Mouse (Mus musculus): ENCODE measurements around the gene Klf13.

- no peak for TF ChIP-seq POLR2A (IDR thresholded peaks at IDR 0.05; ENCODE audit: insufficient read length, low read depth)
- TF ChIP-seq MAX (IDR thresholded peaks at IDR 0.05; ENCODE audit: low read depth), result no peak
- TF ChIP-seq CEBPB (IDR thresholded peaks at IDR 0.05; ENCODE audit: insufficient read depth, poor library complexity, severe bottlenecking), result no peak
- TF ChIP-seq TCF12 (IDR thresholded peaks at IDR 0.05; ENCODE audit: insufficient read depth, poor library complexity, severe bottlenecking), result no peak
- TF ChIP-seq USF1 (IDR thresholded peaks at IDR 0.05; ENCODE audit: low read depth), result no peak
- TF ChIP-seq MYOD1 (IDR thresholded peaks at IDR 0.05; ENCODE audit: control insufficient read depth in 1 of 3, insufficient read length in 2 of 3, low read depth in 2 of 3), result no peak
- no peak for TF ChIP-seq POLR2AphosphoS2 (IDR thresholded peaks at IDR 0.05; ENCODE audit: insufficient read length, low read depth)
- no peak for TF ChIP-seq MYOG (IDR thresholded peaks at IDR 0.05; ENCODE audit: control insufficient read depth in 1 of 3, insufficient read depth in 1 of 3, insufficient read length in 2 of 3, low read depth in 2 of 3)
- no peak for TF ChIP-seq TCF3 (IDR thresholded peaks at IDR 0.05; ENCODE audit: insufficient read length, low read depth)
- no peak for TF ChIP-seq E2F4 (IDR thresholded peaks at IDR 0.05; ENCODE audit: insufficient read depth)
- TF ChIP-seq REST (IDR thresholded peaks at IDR 0.05; ENCODE audit: insufficient read depth, insufficient read length), result no peak
- no peak for TF ChIP-seq SRF (IDR thresholded peaks at IDR 0.05; ENCODE audit: control insufficient read depth, insufficient read length, low read depth)
Measured at GRCm38 (mm10) chr7:63984329-63984728, 45.6 kb upstream of the Klf13 start.

All from myocyte (in vitro differentiated cells).